8 mouse cellular contexts compared by ENCODE assay signal in the genomic region with DNA sequence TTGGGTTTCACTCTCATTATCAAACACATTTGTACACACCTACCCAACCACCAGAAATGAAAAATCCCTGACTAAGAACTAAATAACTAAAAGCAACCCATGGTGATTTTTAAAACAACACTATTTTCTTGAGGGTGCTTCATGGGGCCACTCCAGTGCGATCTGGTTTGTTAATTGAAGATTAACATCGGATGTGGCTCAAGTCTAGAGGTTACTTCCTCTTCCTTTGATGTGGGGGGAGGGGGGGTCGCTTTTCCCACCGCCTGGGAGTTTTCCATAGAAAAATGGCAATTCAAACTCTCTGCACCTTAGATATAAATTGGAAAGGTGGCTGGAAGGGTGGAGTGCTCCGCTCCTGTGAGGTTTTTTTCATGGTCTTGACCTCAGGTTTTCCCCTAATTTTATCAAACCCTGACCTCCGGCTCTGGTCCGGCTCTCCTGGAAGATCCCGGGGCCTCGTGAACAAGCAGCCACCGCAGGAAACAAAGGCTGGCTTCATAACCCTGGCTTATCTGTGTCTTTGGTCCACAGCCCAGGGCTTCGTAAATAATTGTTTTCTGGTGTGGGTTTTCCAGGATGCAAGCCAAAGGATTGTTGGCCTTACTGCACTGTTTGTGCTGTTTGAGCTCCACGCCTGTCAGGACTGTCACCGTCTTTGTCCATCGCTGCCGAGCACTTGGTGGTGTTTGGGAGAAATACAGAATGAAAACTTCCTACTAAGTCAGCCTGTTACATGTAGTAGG. TPM values are rescaled to one million over a fixed set of nuclear protein-coding genes. Genes with fewer than 3 reads are reported as not detected.
DNase-seq lines count a peak whose midpoint lies in the region; ATAC-seq and TF ChIP-seq lines count a peak whose summit lies in the region.
"Had no signal": no experiment of that assay in that cellular context is flagged by ENCODE, and none has a peak within 500 bp of the region (broad histone marks: within the 10 kb centered on the region; RNA-seq: fewer than 3 reads in every experiment).

No protein-coding gene starts in this region.

- ATAC-seq in neural tube, embryonic 13.5 days (ENCODE audit: low read depth) = no peak

- H3K4me2 ChIP-seq in neural tube, embryonic 13.5 days = 0 out of 2 replicates have a peak overlapping the region, but pooled peaks have one; percentile 7
- H3K4me2 ChIP-seq: limb, embryonic 15.5 days had no signal

- TF ChIP-seq EP300 in MEL (IDR thresholded peaks at IDR 0.05; ENCODE audit: low read depth in 1 of 2, low read length in 2 of 2) = peak in 1 of 2 experiments; percentile 36; a peak in 1 of 4 replicates

- TF ChIP-seq CTCF in MEL (IDR thresholded peaks at IDR 0.05 in 2 of 3, conservative IDR thresholded peaks at IDR 0.05 in 1 of 3; ENCODE audit: control insufficient read depth in 1 of 3, insufficient read depth in 1 of 3, low read depth in 2 of 3, low read length in 3 of 3, poor library complexity in 1 of 3, severe bottlenecking in 1 of 3) = no peak

- no peaks in the 10 kb centered on the region for H3K79me2 ChIP-seq in MEL (ENCODE audit: control insufficient read depth, insufficient read depth, low read length, poor library complexity)

- DNase-seq in 3T3-L1 (ENCODE audit: low read depth, low spot score) (peak; percentile 40), MEL (ENCODE audit: low read depth, low spot score) (peak; percentile 47), liver (peak; percentile 12)
- DNase-seq in embryonic facial prominence, embryonic 10.5 days (ENCODE audit: low spot score) = peak; percentile 51
- peak; percentile 65 for DNase-seq in heart, postnatal 4 days
- DNase-seq in spleen, postnatal 4 days (ENCODE audit: low spot score in 2 of 2) = no peak

- WGBS in embryonic facial prominence, embryonic 10.5 days = 13% methylated on average over 15 of the region's 15 CpGs
- 24% methylated on average over 15 of the region's 15 CpGs for WGBS in neural tube, embryonic 13.5 days

- no peak for TF ChIP-seq RAD21 in MEL (IDR thresholded peaks at IDR 0.05; ENCODE audit: low read depth, low read length)

- H3K9ac ChIP-seq in MEL (ENCODE audit: control insufficient read depth, low read depth, low read length, poor library complexity, severe bottlenecking) = no peak overlapping the region
- H3K9ac ChIP-seq in neural tube, embryonic 13.5 days = no peak overlapping the region
- H3K9ac ChIP-seq: limb, embryonic 15.5 days had no signal

- H3K4me3 ChIP-seq in MEL (ENCODE audit: control insufficient read depth in 1 of 2, insufficient read depth in 1 of 2, low read depth in 2 of 2, low read length in 2 of 2) = peak overlapping the region; percentile 0 to 26; a peak in 1 of 4 replicates
- H3K4me3 ChIP-seq in embryonic facial prominence, embryonic 10.5 days = peak overlapping the region; percentile 34
- H3K4me3 ChIP-seq in neural tube, embryonic 13.5 days = no peak overlapping the region
- H3K4me3 ChIP-seq: limb, embryonic 15.5 days had no signal

- H3K27me3 ChIP-seq in MEL (ENCODE audit: control insufficient read depth in 1 of 2, insufficient read depth in 2 of 2, low read length in 2 of 2) = peaks cover 1 to 3% of the 10 kb centered on the region in 2 experiments; a peak in 2 of 4 replicates
- H3K27me3 ChIP-seq in embryonic facial prominence, embryonic 10.5 days (replicated peaks; ENCODE audit: low read depth, poor library complexity, severe bottlenecking) = no peaks in the 10 kb centered on the region
- no peaks in the 10 kb centered on the region for H3K27me3 ChIP-seq in neural tube, embryonic 13.5 days
- H3K27me3 ChIP-seq: limb, embryonic 15.5 days had no signal

- no peak overlapping the region for H3K27ac ChIP-seq in MEL (ENCODE audit: control insufficient read depth, low read depth, low read length)
- H3K27ac ChIP-seq in embryonic facial prominence, embryonic 10.5 days (replicated peaks) = peak overlapping the region; percentile 86
- no peak overlapping the region for H3K27ac ChIP-seq in neural tube, embryonic 13.5 days (replicated peaks)
- H3K27ac ChIP-seq: limb, embryonic 15.5 days had no signal

- peaks cover 0 to 3% of the 10 kb centered on the region in 2 experiments; a peak in 2 of 4 replicates for H3K36me3 ChIP-seq in MEL (ENCODE audit: control insufficient read depth in 1 of 2, insufficient read depth in 2 of 2, low read length in 2 of 2)
- H3K36me3 ChIP-seq in embryonic facial prominence, embryonic 10.5 days (replicated peaks) = peaks cover 30% of the 10 kb centered on the region
- no peaks in the 10 kb centered on the region for H3K36me3 ChIP-seq in neural tube, embryonic 13.5 days
- H3K36me3 ChIP-seq: limb, embryonic 15.5 days had no signal

- TF ChIP-seq POLR2A in MEL (IDR thresholded peaks at IDR 0.05; ENCODE audit: control insufficient read depth in 1 of 2, insufficient read depth in 1 of 2, low read depth in 1 of 2, low read length in 2 of 2, poor library complexity in 1 of 2) = no peak

- no peaks in the 10 kb centered on the region for H3K9me3 ChIP-seq in MEL (replicated peaks; ENCODE audit: insufficient read depth, low read length)
- H3K9me3 ChIP-seq in embryonic facial prominence, embryonic 10.5 days = no peaks in the 10 kb centered on the region
- H3K9me3 ChIP-seq in neural tube, embryonic 13.5 days = no peaks in the 10 kb centered on the region
- H3K9me3 ChIP-seq: limb, embryonic 15.5 days had no signal

- H3K4me1 ChIP-seq in MEL (ENCODE audit: control insufficient read depth in 1 of 2, insufficient read depth in 2 of 2, low read length in 2 of 2) = peaks cover 3 to 7% of the 10 kb centered on the region in 2 experiments; a peak in 3 of 4 replicates
- peaks cover 74% of the 10 kb centered on the region for H3K4me1 ChIP-seq in embryonic facial prominence, embryonic 10.5 days
- H3K4me1 ChIP-seq in neural tube, embryonic 13.5 days (replicated peaks) = peaks cover 40% of the 10 kb centered on the region

TF ChIP-seq in MEL, 35 proteins besides CTCF, POLR2A, EP300 and RAD21:
- TF ChIP-seq CHD2 (IDR thresholded peaks at IDR 0.05; ENCODE audit: low read length) = no peak
- TF ChIP-seq ETS1 (IDR thresholded peaks at IDR 0.05; ENCODE audit: low read depth, low read length) = 0 out of 2 replicates have a peak, but pooled peaks have one; percentile 14
- 0 out of 2 replicates have a peak, but pooled peaks have one; percentile 6 for TF ChIP-seq MAZ (IDR thresholded peaks at IDR 0.05; ENCODE audit: low read depth, low read length)
TF ChIP-seq in MEL: peak in this region for 2.

RNA-seq across cellular contexts. Expression of a gene that starts 44.2 kb away (rescaled TPM):
- total RNA-seq in MEL (2012; rRNA removed) = not detected in 2 replicates
- polyA plus RNA-seq in MEL (2012; ENCODE audit: insufficient read depth in 1 of 2, insufficient read length in 2 of 2, low read depth in 1 of 2, low replicate concordance in 2 of 2, missing spikeins in 1 of 2) = not detected
- polyA plus RNA-seq in embryonic facial prominence, embryonic 10.5 days (2016; fragmentation: Nextera tagmentation; extraction: Ambion mirVana) = 6.5 and 7.3 TPM in 2 replicates
- 1 to 10 TPM; 7.0 to 7.1 TPM for total RNA-seq in heart, postnatal 4 days (2021)
- polyA plus RNA-seq in neural tube, embryonic 13.5 days (2015; fragmentation: Nextera tagmentation; extraction: Ambion mirVana) = 12.4 and 13.5 TPM in 2 replicates

Comparison
In these comparisons a context has a peak if more than half of its experiments do, and no peak if none do; other contexts are left out.
1. DNase-seq: peak in 3T3-L1 (single experiment), MEL (single experiment), embryonic facial prominence, embryonic 10.5 days (single experiment), heart, postnatal 4 days (single experiment) and liver (single experiment); none in spleen, postnatal 4 days (0 of 2).